Comparison of ENCODE assay signal across 16 mouse cellular contexts in genomic region chr3:34377913-34378312, GRCm38 (mm10).
DNase-seq lines count a peak whose midpoint lies in the region; ATAC-seq and TF ChIP-seq lines count a peak whose summit lies in the region.
"Had no signal": no experiment of that assay in that cellular context is flagged by ENCODE, and none has a peak within 500 bp of the region (broad histone marks: within the 10 kb centered on the region; RNA-seq: fewer than 3 reads in every experiment).

No protein-coding gene starts in this region.

- no peak overlapping the region for H3K9ac ChIP-seq in forebrain, embryonic 11.5 days (ENCODE audit: low read length)
- no peak overlapping the region for H3K9ac ChIP-seq in hindbrain, embryonic 16.5 days (ENCODE audit: low read depth, low read length)
- H3K9ac ChIP-seq in neural tube, embryonic 15.5 days (replicated peaks), result no peak overlapping the region
- H3K9ac ChIP-seq: kidney, embryonic 15.5 days; liver, postnatal 0 days had no signal

- H3K36me3 ChIP-seq in forebrain, embryonic 11.5 days (ENCODE audit: control insufficient read depth, insufficient read depth, low read length), result no peaks in the 10 kb centered on the region
- no peaks in the 10 kb centered on the region for H3K36me3 ChIP-seq in hindbrain, embryonic 16.5 days (ENCODE audit: control insufficient read depth, insufficient read depth, low read length)
- no peaks in the 10 kb centered on the region for H3K36me3 ChIP-seq in neural tube, embryonic 15.5 days
- H3K36me3 ChIP-seq: kidney, embryonic 15.5 days had no signal

- peaks cover 3% of the 10 kb centered on the region for H3K4me1 ChIP-seq in forebrain, embryonic 11.5 days (replicated peaks; ENCODE audit: control insufficient read depth, insufficient read depth, low read length)
- peaks cover 5% of the 10 kb centered on the region; the same call in 1 of the 2 replicates for H3K4me1 ChIP-seq in hindbrain, embryonic 16.5 days (ENCODE audit: control insufficient read depth, insufficient read depth, low read depth, low read length)
- H3K4me1 ChIP-seq in neural tube, embryonic 15.5 days, result peaks cover 9% of the 10 kb centered on the region
- H3K4me1 ChIP-seq: kidney, embryonic 15.5 days had no signal

- intact Hi-C loops in gastrocnemius, adult 2 months (cut with DNase I), result no loop called here

- H3K4me3 ChIP-seq in forebrain, embryonic 11.5 days (ENCODE audit: low read depth, low read length), result no peak overlapping the region
- H3K4me3 ChIP-seq in hindbrain, embryonic 16.5 days (ENCODE audit: low read length), result no peak overlapping the region
- H3K4me3 ChIP-seq in neural tube, embryonic 15.5 days (replicated peaks), result no peak overlapping the region
- H3K4me3 ChIP-seq in gastrocnemius, adult 2 months, result no peak overlapping the region
- H3K4me3 ChIP-seq: heart, adult 2 months; kidney, embryonic 15.5 days had no signal

- peak; percentile 7 for DNase-seq in cerebellum, adult 9-10 months
- no peak for DNase-seq in cerebellum, adult 11 months
- no peak for DNase-seq in forebrain, embryonic 11.5 days (ENCODE audit: low spot score)
- no peak for DNase-seq in ovary, postnatal 36 days (ENCODE audit: low spot score)
- DNase-seq in gastrocnemius, adult 2 months, result no peak
- no peak for DNase-seq in cerebellum, postnatal 36 days
- DNase-seq: adrenal gland, postnatal 36 days; heart, adult 2 months; liver, postnatal 0 days; lung, postnatal 4 days; thymus, adult 18-20 months had no signal

- TF ChIP-seq CTCF in gastrocnemius, adult 2 months (IDR thresholded peaks at IDR 0.05), result no peak

- no peak for ATAC-seq in forebrain, embryonic 11.5 days (replicated peaks; ENCODE audit: low FRiP score)
- ATAC-seq in hindbrain, embryonic 16.5 days, result no peak
- ATAC-seq in neural tube, embryonic 15.5 days (ENCODE audit: low FRiP score), result peak; percentile 49; the same call in 1 of the 2 replicates
- ATAC-seq: inflammation-experienced regulatory T-cells, adult 6 months; liver, postnatal 0 days had no signal

- no peaks in the 10 kb centered on the region for H3K27me3 ChIP-seq in forebrain, embryonic 11.5 days (ENCODE audit: control insufficient read depth, insufficient read depth, low read length)
- no peaks in the 10 kb centered on the region for H3K27me3 ChIP-seq in hindbrain, embryonic 16.5 days (replicated peaks; ENCODE audit: control insufficient read depth, insufficient read depth, low read length)
- H3K27me3 ChIP-seq in neural tube, embryonic 15.5 days (replicated peaks), result no peaks in the 10 kb centered on the region
- H3K27me3 ChIP-seq: CH12.LX; kidney, embryonic 15.5 days had no signal

- 42% methylated on average over 2 of the region's 2 CpGs for WGBS in forebrain, embryonic 11.5 days
- 26% methylated on average over 2 of the region's 2 CpGs for WGBS in hindbrain, embryonic 16.5 days
- WGBS in neural tube, embryonic 15.5 days, result 17% methylated on average over 2 of the region's 2 CpGs

- H3K9me3 ChIP-seq in forebrain, embryonic 11.5 days (ENCODE audit: control insufficient read depth, low read length), result no peaks in the 10 kb centered on the region
- H3K9me3 ChIP-seq in hindbrain, embryonic 16.5 days (ENCODE audit: control insufficient read depth, low read length), result no peaks in the 10 kb centered on the region
- H3K9me3 ChIP-seq in neural tube, embryonic 15.5 days (replicated peaks), result no peaks in the 10 kb centered on the region
- H3K9me3 ChIP-seq: kidney, embryonic 15.5 days had no signal

- H3K27ac ChIP-seq in forebrain, embryonic 11.5 days (ENCODE audit: low read depth, low read length), result 0 out of 2 replicates have a peak overlapping the region, but pooled peaks have one; percentile 37
- H3K27ac ChIP-seq in hindbrain, embryonic 16.5 days (ENCODE audit: low read depth, low read length), result 0 out of 2 replicates have a peak overlapping the region, but pooled peaks have one; percentile 9
- H3K27ac ChIP-seq in neural tube, embryonic 15.5 days (replicated peaks), result no peak overlapping the region
- H3K27ac ChIP-seq in gastrocnemius, adult 2 months, result no peak overlapping the region
- H3K27ac ChIP-seq: heart, adult 2 months; kidney, embryonic 15.5 days had no signal

- no peak overlapping the region for H3K4me2 ChIP-seq in forebrain, embryonic 11.5 days (ENCODE audit: low read depth, low read length, severe bottlenecking)
- peak overlapping the region; percentile 50 for H3K4me2 ChIP-seq in hindbrain, embryonic 16.5 days (ENCODE audit: low read length)
- H3K4me2 ChIP-seq in neural tube, embryonic 15.5 days, result peak overlapping the region; percentile 55
- H3K4me2 ChIP-seq: kidney, embryonic 15.5 days had no signal

Comparison
In these comparisons a context has a peak if more than half of its experiments do, and no peak if none do; other contexts are left out.
1. H3K27ac ChIP-seq: peak in forebrain, embryonic 11.5 days (single experiment) and hindbrain, embryonic 16.5 days (single experiment); none in neural tube, embryonic 15.5 days (single experiment) and gastrocnemius, adult 2 months (single experiment).